Mouse (Mus musculus) cerebellum, adult 8-10 months (tissue): ENCODE measurements at regions not wholly inside any gene's neighbourhood (a gene's known extent, or its start where the extent isn't known, plus 50 kb on each side); places are given as distances from the start of the nearest gene placed in this dataset.
"Not testable (repeated sequence)": the region's sequence is repeated elsewhere in the genome, so short reads cannot be mapped to it uniquely, and the experiment has no call there.

Experiments used
- DNase-seq: peaks from one replicate; pipeline ENCODE4 v3.0.0; 2022

DNA sequence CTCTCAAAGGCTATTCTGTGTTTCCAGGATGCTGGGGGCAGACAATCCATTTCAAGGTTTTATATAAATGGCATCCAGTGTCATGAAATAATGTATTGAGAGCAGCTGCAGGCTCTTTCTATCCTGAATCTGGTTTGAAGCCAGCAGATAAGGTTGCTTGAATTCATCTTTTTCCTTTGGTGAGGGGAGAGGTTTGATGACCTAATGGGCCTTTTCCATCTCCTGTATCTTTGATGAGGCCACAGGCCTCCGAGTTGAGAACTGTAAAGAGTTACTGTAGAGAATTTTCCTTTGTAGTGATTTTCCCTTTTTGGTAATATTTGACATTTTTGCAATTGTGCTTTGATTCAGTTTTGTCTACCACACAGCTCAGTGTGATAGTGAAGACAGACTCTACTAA is 458.8 kb upstream of the 1700008P02Rik start:
- DNase-seq = no peak

GRCm38 (mm10) chr3:7076850-7077249 is 456.6 kb upstream of the 1700008P02Rik start:
- DNase-seq = no peak

DNA sequence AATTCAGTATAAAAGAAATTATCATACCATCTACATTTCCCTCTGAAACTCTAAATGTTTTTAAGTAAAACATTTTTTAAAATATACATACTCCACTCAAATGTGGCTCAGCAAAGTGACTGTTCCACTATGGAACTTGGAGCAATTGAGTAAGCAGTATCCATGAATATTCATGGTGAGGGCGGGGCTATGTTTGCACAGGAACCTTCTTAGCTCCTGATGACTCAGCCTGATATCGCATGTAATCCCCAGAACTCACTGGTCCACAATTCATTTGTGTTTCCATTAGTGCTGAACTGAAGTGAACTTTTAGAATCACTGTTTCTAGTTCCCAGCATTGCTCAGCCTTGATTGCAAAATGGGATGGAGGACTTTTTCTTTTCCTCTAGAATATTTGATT is 454.2 kb upstream of the 1700008P02Rik start:
- no peak for DNase-seq

DNA sequence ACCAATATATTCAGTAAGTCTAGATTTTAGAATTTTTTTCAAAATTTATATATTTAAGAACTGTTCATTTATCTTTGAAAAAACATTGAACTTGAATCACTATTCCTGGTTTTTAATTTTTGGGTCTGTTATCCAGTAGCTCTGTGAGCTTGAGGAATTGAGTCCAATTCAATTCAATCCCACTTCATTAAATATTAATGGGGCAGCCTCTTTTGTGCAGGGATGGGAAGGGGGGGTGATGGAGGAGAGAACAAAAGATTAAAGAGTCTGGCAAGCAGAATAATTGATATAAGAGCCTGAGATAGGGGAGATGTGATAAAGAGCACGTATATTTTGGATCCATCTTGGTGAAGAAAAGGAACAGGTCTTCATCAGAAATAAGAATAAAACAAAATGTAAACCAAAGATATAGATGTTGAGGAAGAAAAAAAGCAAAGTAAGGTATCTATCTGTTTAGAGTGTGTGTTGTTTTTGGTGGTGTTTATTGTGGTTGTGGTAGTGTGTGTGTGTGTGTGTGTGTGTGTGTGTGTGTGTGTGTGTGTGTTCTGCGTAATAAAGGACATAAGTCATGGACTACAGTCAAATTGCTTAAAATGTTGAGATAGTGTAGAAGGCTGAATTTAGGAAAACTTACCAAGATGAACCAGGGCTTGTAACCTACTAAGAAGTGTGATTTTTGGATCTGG is 421.3 kb upstream of the 1700008P02Rik start:
- DNase-seq = no peak

DNA sequence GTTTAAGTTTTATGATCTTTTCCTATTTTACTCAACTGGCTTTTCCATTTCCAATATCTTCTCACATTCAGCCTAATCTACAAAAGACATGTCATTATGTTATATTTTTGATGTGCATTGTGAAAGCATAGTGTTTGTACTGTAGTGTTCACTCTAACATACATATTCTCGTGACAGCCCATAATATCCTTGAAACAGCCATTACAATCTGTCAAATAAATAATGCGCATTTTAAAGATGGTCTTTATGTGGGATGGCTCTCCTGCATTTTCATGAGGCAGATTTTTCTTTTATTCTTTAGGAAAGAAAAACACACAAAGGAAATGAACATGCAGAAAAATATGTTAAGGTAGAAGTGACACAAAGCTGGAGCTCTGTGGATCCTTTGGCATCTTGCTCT is 415.6 kb upstream of the 1700008P02Rik start:
- no peak for DNase-seq

DNA sequence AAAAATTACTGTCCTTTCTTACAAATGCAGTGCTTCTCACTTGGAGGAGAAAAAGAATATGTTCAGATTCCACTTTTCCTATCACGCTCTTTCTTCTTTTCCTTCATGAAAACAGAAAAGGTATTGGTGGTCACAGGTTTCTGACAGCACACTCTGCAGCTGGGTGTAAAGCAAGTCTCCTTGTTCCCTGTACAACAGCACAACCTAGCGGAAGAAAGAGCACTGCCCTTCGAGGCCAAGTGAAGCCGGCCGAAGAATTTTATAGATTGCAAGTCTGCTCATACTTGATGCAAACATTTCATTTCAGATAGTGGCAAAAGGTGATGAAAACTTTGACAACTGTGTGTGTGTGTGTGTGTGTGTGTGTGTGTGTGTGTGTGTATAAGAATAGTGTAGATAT is 407.6 kb upstream of the 1700008P02Rik start:
- peak; percentile 12 for DNase-seq

- DNase-seq = no peak
Measured at GRCm38 (mm10) chr3:7014345-7014973, 394.2 kb upstream of the 1700008P02Rik start.

DNA sequence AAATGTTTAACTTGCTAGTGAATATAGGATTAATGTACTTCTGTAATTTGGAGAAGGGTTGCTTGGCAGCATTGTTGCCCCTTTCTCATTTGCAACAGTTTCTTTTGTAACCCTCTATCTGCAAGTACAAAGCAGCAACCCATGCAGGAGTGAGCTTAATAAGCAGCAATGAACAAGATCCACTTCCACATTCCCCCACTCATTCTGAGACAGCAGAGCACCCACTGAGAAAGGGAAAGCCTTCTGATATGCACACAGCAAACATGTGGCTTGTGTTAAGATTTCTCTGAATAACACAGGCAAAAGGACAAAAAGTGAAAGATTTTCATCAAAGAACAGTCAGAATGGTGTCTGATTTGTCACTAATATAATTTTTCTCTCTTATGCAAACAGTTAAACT is 393.3 kb upstream of the 1700008P02Rik start:
- no peak for DNase-seq

GRCm38 (mm10) chr3:7010294-7011087 is 390.2 kb upstream of the 1700008P02Rik start:
- no peak for DNase-seq

GRCm38 (mm10) chr3:7008671-7009217 is 388.5 kb upstream of the 1700008P02Rik start:
- DNase-seq = no peak

- DNase-seq = no peak
Measured at GRCm38 (mm10) chr3:7007811-7008359, 387.6 kb upstream of the 1700008P02Rik start.

- DNase-seq = not testable (repeated sequence)
Measured at GRCm38 (mm10) chr3:6991735-6992134, 371.5 kb upstream of the 1700008P02Rik start.

DNA sequence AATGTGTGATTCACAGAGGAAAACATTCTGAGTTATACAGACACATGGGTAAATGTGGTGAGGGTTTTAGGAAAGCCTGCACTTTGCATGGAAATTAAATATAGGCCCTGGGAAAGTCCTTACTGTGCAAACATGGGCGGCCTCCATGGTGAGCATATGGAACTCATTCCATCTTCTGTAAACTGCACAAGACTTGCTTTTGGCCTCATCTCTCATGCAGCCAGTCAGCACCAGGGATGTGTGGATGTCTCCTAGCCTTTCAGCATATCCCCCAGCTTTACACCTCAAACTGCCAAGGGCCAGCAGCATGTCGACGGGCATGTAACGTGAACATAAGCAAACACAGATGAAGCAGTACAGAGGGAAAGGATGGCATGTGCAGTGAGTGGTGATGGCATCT is 364.7 kb upstream of the 1700008P02Rik start:
- no peak for DNase-seq

DNA sequence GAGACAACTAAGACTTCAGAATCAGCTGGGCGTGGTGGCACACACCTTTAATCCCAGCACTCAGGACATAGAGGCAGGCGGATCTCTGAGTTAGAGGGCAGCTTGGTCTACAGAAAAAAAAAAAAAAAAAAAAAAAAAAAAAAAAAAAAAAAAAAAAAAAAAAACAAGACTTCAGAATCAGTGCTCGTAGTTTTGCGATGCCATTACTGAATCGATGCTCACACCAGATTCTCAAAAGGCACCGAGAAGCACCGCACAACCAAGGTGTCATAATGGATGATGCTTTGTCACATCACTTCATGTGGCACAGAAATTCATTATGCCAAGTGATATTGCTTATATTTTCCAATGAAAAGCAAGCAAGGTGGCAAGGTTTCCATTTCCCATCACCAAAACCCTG is 337.4 kb upstream of the 1700008P02Rik start:
- no peak for DNase-seq

GRCm38 (mm10) chr3:6932535-6933103 is 312.4 kb upstream of the 1700008P02Rik start:
- no peak for DNase-seq

DNA sequence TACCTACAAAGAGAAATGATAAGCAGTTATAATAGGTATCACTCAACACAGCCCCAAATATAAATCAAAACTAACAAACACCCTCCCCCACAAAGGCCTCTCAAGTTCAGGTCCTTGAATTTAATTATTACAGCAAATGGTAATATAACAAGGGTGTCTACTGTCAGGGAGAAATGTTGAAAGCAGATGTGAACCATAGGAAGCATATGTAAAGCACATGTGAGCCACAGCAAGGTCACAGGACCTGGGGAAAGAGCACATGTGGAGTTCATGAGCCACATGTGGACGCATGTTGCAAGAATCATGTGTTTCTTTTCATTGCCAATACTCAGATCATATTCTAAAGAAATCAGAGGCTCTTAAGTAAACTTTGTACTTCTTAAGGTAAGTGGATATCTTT is 306.5 kb upstream of the 1700008P02Rik start:
- DNase-seq = no peak

GRCm38 (mm10) chr3:6922647-6923046 is 302.4 kb upstream of the 1700008P02Rik start:
- not testable (repeated sequence) for DNase-seq

GRCm38 (mm10) chr3:6920253-6920652 is 300.0 kb upstream of the 1700008P02Rik start:
- DNase-seq = no peak

GRCm38 (mm10) chr3:6887936-6888335 is 267.7 kb upstream of the 1700008P02Rik start:
- no peak for DNase-seq

- DNase-seq = no peak
Measured at GRCm38 (mm10) chr3:6887053-6887700, 266.9 kb upstream of the 1700008P02Rik start.

DNA sequence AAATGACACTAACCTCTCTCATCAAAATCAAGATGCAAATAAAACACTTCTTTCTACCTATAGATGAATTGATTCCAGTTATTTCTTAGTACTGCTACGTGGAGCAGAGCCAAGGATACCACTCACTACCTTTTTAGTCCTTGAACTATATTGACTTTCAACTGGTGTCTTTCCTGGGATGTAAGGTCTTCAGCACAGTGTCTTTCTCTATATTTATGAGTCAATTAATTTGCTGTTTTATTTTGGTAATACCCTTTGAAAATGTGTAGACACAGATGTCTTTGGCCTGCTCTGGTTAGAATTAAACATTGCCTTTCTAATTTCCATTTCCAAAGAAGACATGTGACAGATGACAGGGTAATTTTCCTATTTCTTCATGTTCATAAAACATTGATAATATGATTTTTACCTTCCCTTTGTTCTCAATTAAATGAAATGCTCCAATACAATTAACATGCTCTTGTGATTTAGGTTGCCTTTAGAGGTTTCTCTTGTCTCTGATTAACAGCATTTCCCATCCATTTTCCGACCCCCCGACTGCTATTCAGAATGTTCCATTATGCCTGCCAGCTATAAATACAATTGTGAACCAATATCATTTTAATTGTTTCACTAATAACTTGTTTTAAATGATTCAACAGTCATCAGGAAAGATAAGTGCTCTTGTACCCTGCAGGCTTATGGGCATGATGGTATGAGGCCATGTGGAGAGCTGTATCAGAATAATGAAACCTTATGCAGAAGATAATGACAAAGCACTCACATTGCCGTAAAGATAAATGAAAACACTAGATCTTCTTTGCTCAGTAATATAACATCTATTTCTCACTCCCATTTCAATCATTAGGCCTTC is 266.2 kb upstream of the 1700008P02Rik start:
- no peak for DNase-seq
